Mouse (Mus musculus) large intestine, adult 2 months (tissue): ENCODE measurements at regions not wholly inside any gene's neighbourhood (a gene's known extent, or its start where the extent isn't known, plus 50 kb on each side); places are given as distances from the start of the nearest gene placed in this dataset.

Experiments
- DNase-seq: peaks from one replicate; pipeline ENCODE4 v3.0.0-alpha.2; 2012; ENCODE audit warnings: low read depth, low spot score
- WGBS: fragments of 180-500 bp; shearing (Covaris S2); methylation state at CpG from one replicate; pipeline ENCODE4 v1.1.7; 2018; 5-methylcytosine and 5-hydroxymethylcytosine counted together

DNA sequence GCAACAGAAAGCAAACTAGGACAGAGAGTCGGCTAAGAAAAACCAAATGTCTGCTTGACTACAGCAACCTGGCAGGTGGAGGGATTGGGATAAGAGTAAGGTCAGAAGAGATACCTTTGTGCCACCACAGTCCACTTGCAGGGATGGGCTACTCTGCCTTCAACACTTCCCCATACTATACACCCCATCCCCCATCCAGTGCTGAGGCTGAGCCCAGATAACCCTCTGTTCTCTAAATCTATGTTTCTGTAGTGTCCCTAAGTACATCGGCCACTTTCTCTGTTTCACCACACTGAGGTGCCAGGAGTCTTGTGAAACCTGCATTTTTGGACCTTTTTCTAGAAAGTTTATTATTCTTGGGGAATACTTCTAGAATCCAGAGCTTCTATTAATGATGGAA is 196.3 kb upstream of the Kbtbd8 start:
- WGBS: 90% methylated on average over 2 of the region's 2 CpGs
- DNase-seq: no peak

DNA sequence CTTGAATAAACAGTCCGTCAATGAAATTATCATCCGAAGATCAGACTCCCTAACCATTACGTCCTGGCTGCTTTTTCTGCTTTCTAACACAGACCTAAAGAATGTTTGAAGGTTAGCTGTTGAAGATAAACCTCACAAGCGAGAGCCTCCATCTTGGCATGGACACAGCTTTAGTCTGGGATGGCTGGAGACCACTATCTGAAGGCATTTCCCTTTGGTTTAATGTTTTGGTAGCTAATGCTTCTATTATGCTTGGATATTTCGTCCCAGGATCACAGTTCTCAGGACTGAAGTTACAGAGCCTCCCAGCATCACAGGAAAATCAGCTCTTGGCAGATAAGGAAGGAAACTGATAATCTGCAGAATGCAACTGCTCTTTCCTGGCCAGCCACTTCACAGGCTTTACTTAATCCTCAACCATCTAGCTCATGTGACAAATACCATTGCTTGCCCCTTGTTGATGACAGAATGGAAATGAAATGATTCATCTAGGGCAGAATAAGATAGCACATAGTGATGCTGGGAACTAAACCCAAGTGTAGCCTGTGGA is 197.8 kb upstream of the Kbtbd8 start:
- 83% methylated on average over 5 of the region's 5 CpGs for WGBS
- DNase-seq: no peak

GRCm38 (mm10) chr6:94915842-94916620 is 201.0 kb upstream of the Kbtbd8 start:
- DNase-seq: peak; percentile 76
- WGBS: 10% methylated on average over 8 of the region's 8 CpGs

GRCm38 (mm10) chr6:94911836-94912235 is 205.2 kb upstream of the Kbtbd8 start:
- no peak for DNase-seq
- 82% methylated on average over 3 of the region's 3 CpGs for WGBS

DNA sequence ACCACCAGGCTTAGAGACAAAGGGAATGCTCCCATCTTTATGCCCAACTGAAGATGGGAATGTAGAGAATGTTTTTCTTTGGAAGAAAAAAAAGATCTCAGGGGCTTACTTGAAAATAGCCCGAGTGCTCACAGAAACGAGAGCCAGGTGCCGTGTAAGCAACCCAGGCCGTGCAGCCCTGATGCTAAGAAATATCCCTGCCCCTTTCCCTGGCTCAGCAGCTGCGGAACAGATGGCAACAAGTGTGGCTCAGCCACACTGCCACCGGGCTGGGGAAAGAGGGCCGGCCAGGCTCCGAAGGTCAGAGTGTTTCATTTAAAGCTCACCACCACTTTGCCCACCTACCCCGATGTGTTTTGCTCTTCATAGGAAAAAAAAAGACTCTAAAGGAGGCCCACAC is 205.7 kb upstream of the Kbtbd8 start:
- DNase-seq: no peak
- 83% methylated on average over 9 of the region's 9 CpGs for WGBS

GRCm38 (mm10) chr6:94900862-94901261 is 200.9 kb upstream of the Lrig1 start:
- 53% methylated on average over 4 of the region's 4 CpGs for WGBS
- DNase-seq: no peak

GRCm38 (mm10) chr6:94898881-94899280 is 198.9 kb upstream of the Lrig1 start:
- no peak for DNase-seq
- 31% methylated on average over 9 of the region's 9 CpGs for WGBS

- DNase-seq: no peak
- 73% methylated on average over 3 of the region's 3 CpGs for WGBS
Observed at GRCm38 (mm10) chr6:94890165-94890564, 190.2 kb upstream of the Lrig1 start.

- no peak for DNase-seq
- 30% methylated on average over 10 of the region's 10 CpGs for WGBS
Observed at GRCm38 (mm10) chr6:94889271-94889670, 189.3 kb upstream of the Lrig1 start.

DNA sequence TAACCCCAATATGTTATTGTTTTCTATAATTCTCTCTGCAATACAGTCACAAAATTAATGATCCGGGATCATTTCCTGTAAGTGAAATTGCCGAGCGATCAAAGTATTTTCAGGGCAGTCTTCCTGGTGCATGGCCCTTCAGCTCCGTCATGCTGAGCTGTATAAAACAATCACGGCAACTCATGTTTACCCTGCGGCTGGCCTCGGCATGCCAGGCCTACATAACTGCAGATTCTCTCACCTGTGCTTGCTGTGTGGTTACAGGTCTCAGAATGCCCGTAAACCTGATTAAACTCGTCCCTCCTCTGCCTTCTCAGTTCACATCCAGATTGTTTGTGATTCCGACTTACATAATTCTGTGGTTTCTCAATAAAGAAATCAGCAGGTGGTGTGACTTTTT is 181.2 kb upstream of the Lrig1 start:
- 34% methylated on average over 10 of the region's 10 CpGs for WGBS
- DNase-seq: peak; percentile 70

GRCm38 (mm10) chr6:94875841-94876240 is 175.9 kb upstream of the Lrig1 start:
- WGBS: 75% methylated on average over 5 of the region's 5 CpGs
- DNase-seq: no peak

GRCm38 (mm10) chr6:94875065-94875464 is 175.1 kb upstream of the Lrig1 start:
- no peak for DNase-seq
- WGBS: 98% methylated on average over 4 of the region's 4 CpGs

DNA sequence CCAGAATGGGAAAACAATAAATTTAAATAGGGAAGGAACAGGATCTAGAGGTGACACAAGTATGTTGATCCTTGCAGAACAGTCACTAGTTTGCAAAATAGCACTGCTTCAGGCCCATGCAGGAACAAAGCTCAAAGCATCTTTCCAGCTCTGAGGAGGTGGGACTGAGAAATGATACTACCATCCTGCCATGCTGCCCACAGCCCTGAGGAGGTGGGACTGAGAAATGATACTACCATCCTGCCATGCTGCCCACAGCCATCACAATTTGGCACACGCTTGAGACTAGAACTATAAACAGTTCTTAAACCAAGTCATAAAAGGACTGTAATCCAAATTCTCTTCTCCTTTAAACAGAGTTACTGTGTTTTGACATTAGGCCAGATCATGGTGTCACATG is 174.5 kb upstream of the Lrig1 start:
- no peak for DNase-seq
- 14% methylated on average over 1 of the region's 1 CpGs for WGBS

DNA sequence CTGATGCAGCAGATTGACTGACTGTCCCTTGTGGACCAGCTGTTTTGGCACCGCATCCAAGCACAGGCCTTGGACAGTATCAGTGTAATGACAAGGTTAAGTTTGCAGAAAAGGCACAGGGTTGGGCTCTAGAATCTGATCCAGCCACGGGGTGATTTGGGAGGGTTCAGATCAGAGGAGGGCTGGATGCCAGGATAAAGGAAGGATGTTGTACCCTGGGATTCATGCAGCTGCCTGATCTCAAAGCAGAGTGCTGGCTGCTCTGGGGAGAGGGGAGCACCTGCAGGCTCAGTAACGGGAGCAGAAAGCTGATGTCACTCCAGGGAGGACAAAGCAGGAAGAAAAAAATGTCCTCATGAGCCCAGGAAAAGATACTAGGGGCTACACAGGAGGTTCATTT is 168.0 kb upstream of the Lrig1 start:
- no peak for DNase-seq
- 59% methylated on average over 3 of the region's 3 CpGs for WGBS

- DNase-seq: no peak
- 84% methylated on average over 2 of the region's 2 CpGs for WGBS
Observed at GRCm38 (mm10) chr6:94865498-94865897, 165.5 kb upstream of the Lrig1 start.

- 79% methylated on average over 5 of the region's 5 CpGs for WGBS
- no peak for DNase-seq
Observed at GRCm38 (mm10) chr6:94858121-94858621, 158.2 kb upstream of the Lrig1 start.

DNA sequence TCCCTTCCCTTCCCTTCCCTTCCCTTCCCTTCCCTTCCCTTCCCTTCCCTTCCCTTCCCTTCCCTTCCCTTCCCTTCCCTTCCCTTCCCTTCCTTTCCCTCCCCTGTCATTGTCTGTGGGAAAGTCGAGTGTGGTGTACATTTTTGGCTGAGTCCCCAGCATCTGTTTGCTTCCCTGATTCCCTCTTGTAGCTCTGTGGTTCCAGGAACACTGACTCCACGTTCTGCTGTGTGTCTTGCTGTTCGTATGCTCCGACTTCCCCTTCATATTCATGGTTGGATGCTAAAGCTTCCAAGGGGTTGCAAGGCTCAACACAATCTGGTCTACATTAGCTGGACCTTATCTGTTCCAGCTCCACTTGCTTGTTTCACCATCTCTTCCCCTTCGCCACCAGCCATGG is 150.2 kb upstream of the Lrig1 start:
- 65% methylated on average over 5 of the region's 5 CpGs for WGBS
- no peak for DNase-seq

GRCm38 (mm10) chr6:94849533-94849932 is 149.6 kb upstream of the Lrig1 start:
- DNase-seq: no peak
- WGBS: 87% methylated on average over 3 of the region's 3 CpGs

DNA sequence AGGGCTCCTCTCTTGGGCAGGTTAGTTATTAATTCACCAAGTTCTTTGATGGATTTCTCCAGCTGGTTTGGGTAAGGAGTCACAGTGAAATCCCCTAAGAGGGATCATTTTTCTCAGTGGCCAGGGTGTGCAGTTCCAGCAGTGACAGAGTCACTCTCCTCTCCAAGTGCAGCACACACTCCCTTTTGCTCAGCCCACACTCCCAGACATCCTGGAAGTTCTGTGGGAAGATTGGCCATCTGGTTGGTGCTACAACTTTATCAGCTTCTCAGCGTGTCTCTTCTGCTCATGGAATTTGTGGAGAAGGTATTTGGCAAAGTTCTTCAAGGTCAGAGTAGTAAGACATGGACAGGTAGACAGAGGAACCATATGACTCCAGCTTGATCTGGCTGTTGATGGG is 148.5 kb upstream of the Lrig1 start:
- no peak for DNase-seq
- 53% methylated on average over 1 of the region's 1 CpGs for WGBS

DNA sequence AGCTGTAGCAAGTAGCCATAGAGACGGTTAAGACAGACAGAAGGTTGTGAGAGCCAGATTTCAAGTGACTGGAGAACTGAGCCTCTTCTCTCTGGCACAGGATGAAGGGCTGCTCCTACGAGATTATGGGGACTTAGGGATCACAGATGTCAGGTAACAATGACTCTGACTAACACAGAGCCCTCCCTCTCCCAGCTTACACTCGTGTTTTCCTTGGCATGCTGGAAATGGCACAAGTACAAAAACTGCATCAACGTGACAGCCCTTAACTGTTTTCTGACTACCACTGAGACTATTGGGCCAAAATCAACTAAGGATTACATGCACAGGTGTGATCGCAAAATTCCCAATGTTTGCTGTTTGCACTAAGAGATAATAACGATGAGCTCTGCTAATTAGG is 145.9 kb upstream of the Lrig1 start:
- 60% methylated on average over 6 of the region's 6 CpGs for WGBS

GRCm38 (mm10) chr6:94842856-94843255 is 142.9 kb upstream of the Lrig1 start:
- no peak for DNase-seq
- WGBS: 77% methylated on average over 9 of the region's 9 CpGs

More for the DNA sequence above, 145.9 kb upstream of the Lrig1 start:
- DNase-seq: no peak
